Mouse (Mus musculus) embryonic facial prominence, embryonic 13.5 days (tissue): ENCODE data around the gene Arid4a. TPM values are rescaled to one million over a fixed set of nuclear protein-coding genes. Genes with fewer than 3 reads are reported as not detected.
A peak's percentile ranks its signal among the peaks of the same experiment; 100 is the strongest.
"Not testable (repeated sequence)": the region's sequence is repeated elsewhere in the genome, so short reads cannot be mapped to it uniquely, and the experiment has no call there.

Source experiments
- ATAC-seq: fragments of 200-750 bp; cut with Nextera tagmentation; 2 replicates; pipeline ENCODE4 v1.8.0; 2017; ENCODE audit warnings: low read depth; ENCODE audit not compliant: insufficient number of reproducible peaks, insufficient read depth, low FRiP score, low TSS enrichment
- H3K27ac ChIP-seq: fragments of 300-500 bp; sonication (generic); 2 replicates; pipeline ENCODE4 v1.5.1; 2015; ENCODE audit warnings: moderate library complexity, mild to moderate bottlenecking, inconsistent platforms
- H3K27me3 ChIP-seq: fragments of 300-500 bp; sonication (generic); 2 replicates; pipeline ENCODE4 v1.6.1; 2015; ENCODE audit warnings: mild to moderate bottlenecking, inconsistent platforms
- H3K36me3 ChIP-seq: fragments of 300-500 bp; sonication (generic); 2 replicates; pipeline ENCODE4 v1.6.1; 2015; ENCODE audit warnings: mild to moderate bottlenecking, inconsistent platforms
- H3K4me1 ChIP-seq: fragments of 300-500 bp; sonication (generic); 2 replicates; pipeline ENCODE4 v1.6.1; 2015; ENCODE audit warnings: inconsistent platforms
- H3K4me2 ChIP-seq: fragments of 300-500 bp; sonication (generic); 2 replicates; pipeline ENCODE4 v1.6.1; 2015; ENCODE audit warnings: moderate library complexity, mild to moderate bottlenecking, inconsistent platforms
- H3K4me3 ChIP-seq: fragments of 300-500 bp; sonication (generic); 2 replicates; pipeline ENCODE4 v1.5.1; 2015; ENCODE audit warnings: mild to moderate bottlenecking, inconsistent platforms
- H3K9ac ChIP-seq: fragments of 300-500 bp; sonication (generic); 2 replicates; pipeline ENCODE4 v1.6.1; 2015; ENCODE audit warnings: mild to moderate bottlenecking, inconsistent platforms
- H3K9me3 ChIP-seq: fragments of 300-500 bp; sonication (generic); 2 replicates; pipeline ENCODE4 v1.6.1; 2016; ENCODE audit warnings: inconsistent platforms
- WGBS: fragments of 180-500 bp; shearing (Covaris S2); methylation state at CpG from one replicate; pipeline ENCODE4 v1.1.7; 2015; ENCODE audit warnings: mixed read lengths; 5-methylcytosine and 5-hydroxymethylcytosine counted together
- polyA plus RNA-seq: library from polyadenylated mRNA; unstranded; fragments of >200 nt; fragmentation: Nextera tagmentation; extraction: Ambion mirVana; gene quantifications from 2 replicates; pipeline ENCODE4 v1.2.1, GENCODE M21; 2015

Arid4a gene
- polyA plus RNA-seq, 1 experiment from 2014 or later: 44.3 TPM

DNA sequence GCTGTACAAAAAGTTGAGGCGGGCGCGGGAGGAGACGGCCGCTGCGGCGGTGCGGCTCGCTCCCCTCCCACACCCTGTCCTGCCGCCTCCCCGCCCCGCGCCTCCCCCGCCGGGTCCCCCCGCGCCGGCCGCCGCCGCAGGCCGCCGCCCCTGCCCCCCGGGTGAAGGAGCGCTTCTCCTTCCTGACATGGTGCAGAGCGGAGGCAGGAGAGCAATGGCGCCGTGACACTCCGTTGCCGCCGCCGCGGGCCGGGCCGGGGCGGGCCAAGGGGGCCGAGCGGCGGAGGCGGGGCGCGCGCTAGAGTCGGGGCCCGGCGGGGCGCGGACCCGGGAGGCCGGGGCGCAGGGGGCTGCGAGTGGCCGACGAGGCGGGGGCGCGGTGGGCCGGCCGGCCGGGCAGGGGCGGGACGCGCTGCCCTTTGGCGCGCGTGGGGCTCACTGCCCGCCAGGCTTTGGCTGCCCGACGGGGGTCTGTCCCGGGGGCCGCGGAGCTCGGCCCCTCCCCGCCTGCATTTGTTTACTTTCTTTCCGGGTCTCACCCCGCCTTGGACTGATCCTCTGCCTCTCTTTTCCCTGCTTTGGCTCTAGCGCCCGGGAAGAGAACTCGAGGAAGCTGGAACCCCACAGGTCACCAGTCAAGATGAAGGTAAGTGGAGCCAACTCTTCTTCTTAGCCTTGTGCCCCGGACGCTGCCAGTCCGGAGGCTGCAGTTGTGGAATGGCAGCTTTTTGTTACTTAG lies 882 bp downstream of the Arid4a start:
- peaks cover 37% of the 10 kb centered on the region for H3K36me3 ChIP-seq
- no peaks in the 10 kb centered on the region for H3K27me3 ChIP-seq
- peak overlapping the region; percentile 97 for H3K27ac ChIP-seq
- peak overlapping the region; percentile 67 for H3K4me2 ChIP-seq
- H3K4me3 ChIP-seq: peak overlapping the region; percentile 98
- H3K9ac ChIP-seq: peak overlapping the region; percentile 93
- ATAC-seq: no peak
- peaks cover 25% of the 10 kb centered on the region for H3K4me1 ChIP-seq
- H3K9me3 ChIP-seq: no peaks in the 10 kb centered on the region
- 0% methylated on average over 47 of the region's 82 CpGs for WGBS

DNA sequence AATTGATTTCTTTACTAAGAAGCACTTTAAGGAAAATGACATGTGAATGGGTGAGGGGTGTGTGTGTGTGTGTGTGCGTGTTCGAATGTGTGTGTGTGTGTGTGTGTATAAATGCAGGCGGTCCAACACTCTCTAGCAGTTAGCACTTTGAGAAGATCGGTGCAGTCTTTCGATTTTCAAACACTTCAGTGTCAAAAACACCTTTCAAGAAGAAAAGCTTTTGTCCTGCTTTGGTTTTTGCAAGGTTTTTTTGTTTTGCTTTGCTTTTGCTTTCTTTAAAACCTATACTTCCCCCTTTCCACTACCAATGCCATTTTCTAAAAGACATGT lies 1.4 kb downstream of the Arid4a start:
- Histone ChIP-seq H3K4me3 (peak overlapping the region; percentile 98), H3K9ac (peak overlapping the region; percentile 93), H3K27ac (peak overlapping the region; percentile 97; the same call in 1 of the 2 replicates), H3K27me3 (no peaks in the 10 kb centered on the region), H3K9me3 (no peaks in the 10 kb centered on the region), H3K36me3 (peaks cover 38% of the 10 kb centered on the region), H3K4me1 (peaks cover 20% of the 10 kb centered on the region), H3K4me2 (peak overlapping the region; percentile 67)
- ATAC-seq: no peak
- WGBS: 21% methylated on average over 5 of the region's 5 CpGs

DNA sequence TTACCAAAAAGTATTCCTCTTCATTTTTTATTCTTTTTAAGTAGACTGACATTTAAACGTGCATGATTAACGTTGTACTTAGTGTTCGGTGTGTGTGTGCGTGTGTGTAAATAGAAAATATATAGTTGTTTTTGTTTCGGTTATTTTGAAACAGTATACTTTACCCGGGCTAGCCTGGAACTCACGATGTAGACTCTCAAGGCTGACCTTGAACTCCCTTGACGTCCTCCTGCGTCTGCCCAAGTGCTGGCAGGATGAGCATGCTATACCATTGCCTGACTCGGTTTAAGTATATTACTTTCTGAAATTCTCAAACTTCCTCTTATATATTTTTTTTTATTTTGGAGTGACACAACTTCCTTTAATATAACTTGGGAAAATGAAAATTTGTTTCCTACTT lies 2.0 kb downstream of the Arid4a start:
- 81% methylated on average over 10 of the region's 10 CpGs for WGBS
- H3K4me3 ChIP-seq: 0 out of 2 replicates have a peak overlapping the region, but pooled peaks have one; percentile 98
- peaks cover 38% of the 10 kb centered on the region for H3K36me3 ChIP-seq
- H3K27me3 ChIP-seq: no peaks in the 10 kb centered on the region
- no peak overlapping the region for H3K27ac ChIP-seq
- no peaks in the 10 kb centered on the region for H3K9me3 ChIP-seq
- peaks cover 16% of the 10 kb centered on the region for H3K4me1 ChIP-seq
- peak overlapping the region; percentile 67 for H3K4me2 ChIP-seq
- H3K9ac ChIP-seq: no peak overlapping the region
- no peak for ATAC-seq

DNA sequence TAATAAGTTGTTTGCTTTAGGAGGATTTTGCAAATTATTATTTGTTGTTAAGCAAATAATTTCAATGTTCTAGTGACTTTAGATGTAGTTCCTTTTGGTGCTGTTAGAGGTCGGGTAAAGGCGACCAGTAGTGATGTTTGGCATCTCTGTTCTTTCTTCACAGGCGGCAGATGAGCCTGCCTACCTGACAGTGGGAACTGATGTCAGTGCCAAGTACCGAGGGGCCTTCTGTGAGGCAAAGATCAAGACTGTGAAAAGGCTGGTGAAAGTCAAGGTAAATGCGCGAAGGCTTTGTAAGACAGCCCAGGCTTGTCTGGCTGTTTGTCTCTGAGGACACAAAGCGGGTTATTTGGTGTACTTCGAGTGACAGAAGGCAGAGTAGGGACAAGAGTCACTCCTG lies 3.4 kb downstream of the Arid4a start:
- no peak overlapping the region for H3K4me2 ChIP-seq
- no peak for ATAC-seq
- 90% methylated on average over 8 of the region's 8 CpGs for WGBS

DNA sequence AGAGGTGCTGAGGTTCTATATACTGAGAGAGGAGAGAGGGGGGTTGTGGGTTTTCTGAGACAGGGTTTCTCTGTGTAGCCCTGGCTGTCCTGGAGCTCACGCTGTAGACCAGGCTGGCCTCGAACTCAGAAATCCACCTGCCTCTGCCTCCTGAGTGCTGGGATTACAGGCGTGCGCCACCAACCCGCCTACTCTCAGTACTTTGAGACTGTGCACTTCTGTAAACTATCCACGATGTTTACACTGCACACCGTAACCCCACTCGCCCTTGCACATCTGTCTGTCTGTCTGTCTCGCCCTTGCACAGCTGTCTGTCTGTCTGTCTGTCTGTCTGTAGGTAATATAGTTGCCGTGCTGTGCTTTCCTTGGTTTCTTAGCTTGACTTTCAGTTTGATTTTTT lies 8.6 kb downstream of the Arid4a start:
- Histone ChIP-seq H3K4me1 (no peaks in the 10 kb centered on the region), H3K4me3 (no peak overlapping the region), H3K9me3 (no peaks in the 10 kb centered on the region), H3K27ac (no peak overlapping the region), H3K4me2 (no peak overlapping the region), H3K9ac (no peak overlapping the region), H3K27me3 (no peaks in the 10 kb centered on the region), H3K36me3 (peaks cover 84% of the 10 kb centered on the region)
- WGBS: 95% methylated on average over 10 of the region's 10 CpGs
- peak; percentile 52; the same call in 1 of the 2 replicates for ATAC-seq

More for the DNA sequence above, 3.4 kb downstream of the Arid4a start:
- Histone ChIP-seq H3K27ac (no peak overlapping the region), H3K9ac (no peak overlapping the region), H3K4me1 (peaks cover 6% of the 10 kb centered on the region), H3K9me3 (no peaks in the 10 kb centered on the region), H3K36me3 (peaks cover 47% of the 10 kb centered on the region), H3K4me3 (no peak overlapping the region), H3K27me3 (no peaks in the 10 kb centered on the region)

DNA sequence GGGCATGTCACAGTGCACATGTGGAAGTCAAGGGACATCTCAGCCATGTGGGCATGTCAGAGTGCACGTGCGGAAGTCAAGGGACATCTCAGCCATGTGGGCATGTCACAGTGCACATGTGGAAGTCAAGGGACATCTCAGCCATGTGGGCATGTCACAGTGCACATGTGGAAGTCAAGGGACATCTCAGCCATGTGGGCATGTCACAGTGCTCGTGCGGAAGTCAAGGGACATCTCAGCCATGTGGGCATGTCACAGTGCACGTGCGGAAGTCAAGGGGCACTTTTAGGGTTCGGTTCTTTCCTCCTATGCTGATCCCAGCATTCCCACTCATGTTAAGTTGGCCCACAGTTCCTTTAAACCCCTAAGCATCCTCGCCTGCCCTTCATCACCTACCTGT lies 12.5 kb downstream of the Arid4a start:
- H3K36me3 ChIP-seq: peaks cover 79% of the 10 kb centered on the region
- ATAC-seq, H3K9me3 ChIP-seq, H3K9ac ChIP-seq, H3K4me1 ChIP-seq, H3K4me2 ChIP-seq, H3K4me3 ChIP-seq, H3K27me3 ChIP-seq, H3K27ac ChIP-seq: not testable (repeated sequence)
- 90% methylated on average over 8 of the region's 8 CpGs for WGBS

DNA sequence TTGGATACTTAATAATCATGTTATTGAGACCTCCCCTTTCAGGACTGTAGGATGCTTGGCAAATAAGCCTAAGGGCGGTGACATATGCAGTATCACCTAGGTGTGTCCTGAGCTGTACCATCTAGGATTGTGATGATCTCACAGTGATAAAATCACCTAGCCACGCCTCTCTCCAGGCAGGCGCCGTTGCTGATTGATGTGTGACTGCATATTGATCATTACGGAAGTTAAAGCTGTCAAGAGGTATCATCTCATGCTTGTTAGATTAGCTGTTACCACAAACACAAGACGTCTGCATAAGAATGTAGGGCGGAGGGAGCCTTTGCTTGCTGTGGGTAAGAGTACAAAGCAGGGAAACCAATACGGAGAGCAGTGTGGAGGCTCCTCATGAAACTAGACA lies 14.5 kb downstream of the Arid4a start:
- no peak for ATAC-seq
- H3K27ac ChIP-seq: no peak overlapping the region
- H3K9ac ChIP-seq: no peak overlapping the region
- no peaks in the 10 kb centered on the region for H3K9me3 ChIP-seq
- H3K36me3 ChIP-seq: peaks cover 59% of the 10 kb centered on the region
- no peak overlapping the region for H3K4me3 ChIP-seq
- no peaks in the 10 kb centered on the region for H3K4me1 ChIP-seq
- 88% methylated on average over 8 of the region's 8 CpGs for WGBS
- no peak overlapping the region for H3K4me2 ChIP-seq
- no peaks in the 10 kb centered on the region for H3K27me3 ChIP-seq

DNA sequence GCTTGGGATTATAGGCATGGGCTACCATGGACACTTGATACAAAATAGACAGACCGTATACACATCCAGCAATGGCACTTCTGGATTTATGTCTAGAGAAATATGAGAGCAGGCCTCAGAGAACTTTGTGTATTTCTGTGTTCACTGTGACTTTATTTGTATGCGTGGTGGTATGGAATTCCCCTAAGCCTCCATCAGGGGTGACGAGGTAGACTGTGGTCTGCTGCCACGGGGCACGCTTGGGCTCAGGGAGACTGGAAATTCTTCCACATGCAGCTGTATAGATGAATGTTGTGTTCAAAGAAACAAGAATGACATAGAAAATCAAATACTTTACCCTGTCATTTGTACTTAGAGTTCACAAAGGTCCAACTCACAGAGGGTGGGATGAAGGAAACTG lies 14.9 kb downstream of the Arid4a start:
- Histone ChIP-seq H3K4me2 (no peak overlapping the region), H3K4me1 (no peaks in the 10 kb centered on the region), H3K27ac (no peak overlapping the region), H3K9me3 (no peaks in the 10 kb centered on the region), H3K36me3 (peaks cover 55% of the 10 kb centered on the region), H3K4me3 (no peak overlapping the region), H3K27me3 (no peaks in the 10 kb centered on the region), H3K9ac (no peak overlapping the region)
- no peak for ATAC-seq
- WGBS: 89% methylated on average over 5 of the region's 5 CpGs

DNA sequence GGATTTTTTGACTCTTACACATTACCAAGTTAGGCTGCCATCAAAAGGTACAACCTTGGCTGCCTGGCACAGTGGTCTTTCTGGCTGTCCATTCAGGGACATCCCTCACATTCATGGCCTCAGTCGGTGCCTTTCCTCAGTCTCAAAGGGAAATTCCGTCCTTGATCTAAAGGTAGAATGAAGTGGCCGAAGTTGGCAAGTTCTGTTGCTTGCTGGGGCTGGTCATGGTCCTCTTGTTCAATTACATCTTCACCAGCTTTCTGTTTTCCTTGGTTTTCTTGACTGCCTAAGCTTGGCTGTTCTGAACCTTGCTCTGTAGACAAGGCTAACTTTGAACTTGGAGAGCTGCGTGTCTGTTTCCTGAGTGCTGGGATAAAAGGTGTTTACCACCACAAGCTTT lies 20.0 kb downstream of the Arid4a start:
- Histone ChIP-seq H3K27ac (no peak overlapping the region), H3K27me3 (no peaks in the 10 kb centered on the region), H3K4me3 (no peak overlapping the region), H3K36me3 (peaks cover 58% of the 10 kb centered on the region), H3K4me2 (no peak overlapping the region), H3K9me3 (no peaks in the 10 kb centered on the region), H3K9ac (no peak overlapping the region), H3K4me1 (no peaks in the 10 kb centered on the region)
- WGBS: 90% methylated on average over 4 of the region's 4 CpGs
- ATAC-seq: no peak

DNA sequence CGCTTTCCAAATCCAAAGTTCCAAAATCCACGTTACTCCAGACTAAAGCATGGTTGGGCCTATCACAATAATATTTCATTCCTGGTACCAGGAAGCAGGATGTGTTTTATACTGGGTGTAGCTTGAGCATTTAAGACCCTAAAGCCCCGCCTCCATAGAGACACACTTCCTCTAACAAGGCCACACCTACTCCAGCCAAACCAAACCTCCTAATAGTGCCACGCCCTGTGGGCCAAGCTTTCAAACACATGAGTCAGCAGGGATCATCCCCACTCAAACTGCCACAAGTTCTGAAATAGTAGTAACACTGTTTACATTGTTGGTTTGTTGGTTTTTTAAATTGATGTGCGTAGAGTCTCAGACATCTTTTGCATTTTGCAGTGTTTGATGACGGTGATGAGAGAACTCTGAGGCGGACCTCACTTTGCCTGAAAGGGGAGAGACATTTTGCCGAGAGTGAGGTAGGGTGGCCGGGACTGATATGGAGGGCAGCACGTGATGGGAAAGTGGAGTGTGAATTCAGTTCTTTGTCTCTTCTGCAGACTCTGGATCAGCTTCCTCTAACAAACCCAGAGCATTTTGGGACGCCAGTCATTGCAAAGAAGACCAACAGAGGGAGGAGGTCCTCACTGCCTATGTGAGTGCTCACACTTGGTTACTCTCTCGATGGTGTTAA lies 21.1 kb downstream of the Arid4a start:
- Histone ChIP-seq H3K9ac (no peak overlapping the region), H3K27me3 (no peaks in the 10 kb centered on the region), H3K4me2 (no peak overlapping the region), H3K9me3 (no peaks in the 10 kb centered on the region), H3K4me3 (no peak overlapping the region), H3K27ac (no peak overlapping the region), H3K36me3 (peaks cover 62% of the 10 kb centered on the region), H3K4me1 (no peaks in the 10 kb centered on the region)
- ATAC-seq: no peak
- WGBS: 94% methylated on average over 12 of the region's 12 CpGs

DNA sequence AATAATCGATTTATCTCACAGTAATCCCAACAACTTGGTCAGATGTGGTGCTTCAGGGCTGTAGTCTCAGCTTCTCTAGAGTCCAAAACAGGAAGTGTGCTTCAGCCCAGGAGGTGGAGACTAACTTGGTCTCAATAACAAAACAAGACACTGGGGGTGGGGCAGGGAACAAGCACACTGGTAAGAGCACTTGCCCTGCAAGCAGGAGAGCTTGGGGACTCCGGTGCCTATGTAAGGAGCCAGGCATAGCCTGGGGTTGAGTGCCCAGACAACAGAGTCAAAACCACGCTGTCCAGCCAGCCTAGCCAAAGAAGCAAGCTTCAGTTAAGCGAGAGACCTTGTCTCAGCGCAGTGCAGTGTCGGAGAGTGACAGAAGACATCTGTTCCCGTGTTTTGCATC lies 24.7 kb downstream of the Arid4a start:
- Histone ChIP-seq H3K36me3 (peaks cover 77% of the 10 kb centered on the region), H3K27ac (no peak overlapping the region), H3K9ac (no peak overlapping the region), H3K4me3 (no peak overlapping the region), H3K9me3 (no peaks in the 10 kb centered on the region), H3K4me2 (no peak overlapping the region), H3K4me1 (no peaks in the 10 kb centered on the region), H3K27me3 (no peaks in the 10 kb centered on the region)
- WGBS: 90% methylated on average over 7 of the region's 7 CpGs
- ATAC-seq: no peak

DNA sequence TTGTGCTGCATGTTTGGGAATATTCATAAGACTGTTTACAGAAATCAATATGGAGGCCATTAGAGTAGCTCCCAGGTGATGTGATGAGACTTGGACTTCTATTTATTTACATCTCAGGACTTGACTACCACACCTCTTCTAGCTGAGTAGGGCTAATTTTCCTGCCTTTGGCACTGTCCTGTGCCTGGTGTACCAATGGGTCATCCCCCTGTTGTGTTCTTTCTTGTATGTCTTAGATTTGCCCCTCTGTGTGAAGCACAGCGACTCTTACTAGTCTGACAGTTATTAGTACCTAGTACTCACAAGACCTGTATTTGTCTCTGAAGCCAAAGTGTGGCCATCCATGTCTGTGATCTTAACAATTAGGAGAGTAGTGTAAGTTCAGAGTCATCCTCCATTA lies 26.7 kb downstream of the Arid4a start:
- Histone ChIP-seq H3K36me3 (peaks cover 71% of the 10 kb centered on the region), H3K9me3 (no peaks in the 10 kb centered on the region; the same call in 1 of the 2 replicates), H3K4me2 (no peak overlapping the region), H3K9ac (no peak overlapping the region), H3K4me3 (no peak overlapping the region), H3K4me1 (peaks cover 5% of the 10 kb centered on the region), H3K27me3 (no peaks in the 10 kb centered on the region), H3K27ac (no peak overlapping the region)
- 96% methylated on average over 1 of the region's 1 CpGs for WGBS
- no peak for ATAC-seq
